Mouse (Mus musculus) adrenal gland, adult 10 weeks (tissue): ENCODE measurements around the gene Sox18. TPM values are rescaled to one million over a fixed set of nuclear protein-coding genes. Genes with fewer than 3 reads are reported as not detected.

Source experiments
- polyA plus RNA-seq: library from polyadenylated mRNA; stranded (reverse); fragments of 350-450 nt; fragmentation: Illumina TruSeq; extraction: RNeasy Lipid Tissue Mini Kit (QIAGEN cat#74804); gene quantifications from one replicate; pipeline ENCODE4 v1.2.3, GENCODE M21; 2014; ENCODE audit warnings: low read depth, low replicate concordance

The Sox18 gene
- polyA plus RNA-seq, result 0.35 TPM

GRCm38 (mm10) chr2:181671326-181671725, at the start of gene Sox18:
TSS of gene Sox18 (minus strand) at chr2:181671640.

GRCm38 (mm10) chr2:181714903-181715326, 43.5 kb upstream of the Sox18 start, which contains the start of gene Oprl1:
TSS of gene Oprl1 (plus strand) at chr2:181715016.

GRCm38 (mm10) chr2:181698241-181698640, 26.8 kb upstream of the Sox18 start, which contains the start of gene Lkaaear1:
TSS of gene Lkaaear1 (minus strand) at chr2:181698442.

GRCm38 (mm10) chr2:181693339-181694280, 22.2 kb upstream of the Sox18 start, which contains the start of gene Rgs19:
TSS of gene Rgs19 (minus strand) at chr2:181693977.

GRCm38 (mm10) chr2:181679951-181680715, 8.7 kb upstream of the Sox18 start, which contains the start of gene Tcea2:
TSS of gene Tcea2 (plus strand) at chr2:181680310.

GRCm38 (mm10) chr2:181656734-181657133, 14.7 kb downstream of the Sox18 start, which contains the start of gene Gm29797:
TSS of gene Gm29797 (plus strand) at chr2:181657034.

Other genes with a start within 250 kb of the Sox18 start
- 8.7 TPM for gene Zbtb46, start 212.2 kb downstream of the Sox18 start, polyA plus RNA-seq
- gene Abhd16b, start 178.4 kb downstream of the Sox18 start, polyA plus RNA-seq, result not detected
- gene Tpd52l2, start 174.5 kb downstream of the Sox18 start, polyA plus RNA-seq, result 77.2 TPM
- gene Dnajc5, start 151.2 kb downstream of the Sox18 start, polyA plus RNA-seq, result 47.9 TPM
- gene Uckl1, start 86.7 kb downstream of the Sox18 start, polyA plus RNA-seq, result 16.6 TPM
- 40.8 TPM for gene Prpf6, start 79.8 kb downstream of the Sox18 start, polyA plus RNA-seq
- 5.6 TPM for gene Zfp512b, start 78.8 kb downstream of the Sox18 start, polyA plus RNA-seq
- gene Samd10, start 72.4 kb downstream of the Sox18 start, polyA plus RNA-seq, result 9.0 TPM
- not detected for gene Gm29797, start 14.6 kb downstream of the Sox18 start, polyA plus RNA-seq
- gene Tcea2, start 8.7 kb upstream of the Sox18 start, polyA plus RNA-seq, result not detected
- gene Rgs19, start 22.3 kb upstream of the Sox18 start, polyA plus RNA-seq, result 20.9 TPM
- not detected for gene Lkaaear1, start 26.8 kb upstream of the Sox18 start, polyA plus RNA-seq
- 1.0 TPM for gene Oprl1, start 43.4 kb upstream of the Sox18 start, polyA plus RNA-seq
- gene Myt1, start 91.7 kb upstream of the Sox18 start, polyA plus RNA-seq, result 3.0 TPM
- gene Pcmtd2, start 166.2 kb upstream of the Sox18 start, polyA plus RNA-seq, result 202 TPM
- gene Polr3k, start 192.7 kb upstream of the Sox18 start, polyA plus RNA-seq, result 75.8 TPM